Mouse (Mus musculus) megakaryocyte-erythroid progenitor cell, adult 5-6 weeks (primary cell): Measurements from ENCODE around the gene Pygo1. TPM values are rescaled to one million over a fixed set of nuclear protein-coding genes. Genes with fewer than 3 reads are reported as not detected.

ENCODE experiments used
- ATAC-seq: replicated peaks from 2 replicates; pipeline ENCODE4 v1.8.0; 2016; ENCODE audit warnings: mild to moderate bottlenecking, inconsistent platforms; ENCODE audit not compliant: severe bottlenecking, poor library complexity, low FRiP score, low TSS enrichment
- total RNA-seq, 2 experiments: library from RNA; stranded (forward) in 1 of 2; stranded (reverse) in 1 of 2; fragments of 200-1000, 215-1000 nt in 1 of 2; fragments of >200 nt in 1 of 2; fragmentation: Nextera tagmentation in 1 of 2; gene quantifications; 2 replicates each; pipeline ENCODE4 v1.2.3; 2014 to 2017

Gene Pygo1
- total RNA-seq, 2 experiments from 2014 or later: not detected

GRCm38 (mm10) chr9:72985250-72986220 is 60.1 kb downstream of the Pygo1 start, which contains the start of the genes Ccpg1os and Ccpg1:
TSS of gene Ccpg1os (minus strand) at chr9:72985382.
TSS of gene Ccpg1 (plus strand) at chr9:72985429.
- peak; percentile 99 for ATAC-seq

- ATAC-seq: no peak
These were observed 62.3 kb downstream of the Pygo1 start for GRCm38 (mm10) chr9:72987703-72988102.

GRCm38 (mm10) chr9:72988706-72989105 is 63.3 kb downstream of the Pygo1 start:
- no peak for ATAC-seq

GRCm38 (mm10) chr9:72991420-72991819 is 66.0 kb downstream of the Pygo1 start:
- no peak for ATAC-seq

GRCm38 (mm10) chr9:72992576-72992975 is 67.1 kb downstream of the Pygo1 start:
- no peak for ATAC-seq

- no peak for ATAC-seq
These were observed 70.7 kb downstream of the Pygo1 start for GRCm38 (mm10) chr9:72996167-72996566.

- ATAC-seq: no peak
These were observed 71.4 kb downstream of the Pygo1 start for GRCm38 (mm10) chr9:72996806-72997205.

- ATAC-seq: no peak
These were observed 75.0 kb downstream of the Pygo1 start for GRCm38 (mm10) chr9:73000487-73000886.

GRCm38 (mm10) chr9:73001314-73002011 is 76.0 kb downstream of the Pygo1 start:
- no peak for ATAC-seq

Other genes with a start within 250 kb of the Pygo1 start
- not detected in 2 replicates for gene Prtg, start 118.8 kb upstream of the Pygo1 start, total RNA-seq (2014; fragmentation: Nextera tagmentation)
- gene Prtg, start 118.8 kb upstream of the Pygo1 start, total RNA-seq (2017): not detected in 2 replicates
- not detected in 2 replicates for gene Dyx1c1, start 33.1 kb downstream of the Pygo1 start, total RNA-seq (2014; fragmentation: Nextera tagmentation)
- gene Dyx1c1, start 33.1 kb downstream of the Pygo1 start, total RNA-seq (2017): 1.3 TPM in 1 of 2 replicates, not detected in the other
- gene Gm44503, start 33.2 kb downstream of the Pygo1 start, total RNA-seq (2014; fragmentation: Nextera tagmentation): 2.7 TPM in 1 of 2 replicates, not detected in the other
- 1.8 TPM in 1 of 2 replicates, not detected in the other for gene Gm44503, start 33.2 kb downstream of the Pygo1 start, total RNA-seq (2017)
- 9.5 and 9.9 TPM in 2 replicates for gene Ccpg1os, start 59.7 kb downstream of the Pygo1 start, total RNA-seq (2014; fragmentation: Nextera tagmentation)
- 7.6 and 8.1 TPM in 2 replicates for gene Ccpg1os, start 59.7 kb downstream of the Pygo1 start, total RNA-seq (2017)
- gene Ccpg1, start 59.8 kb downstream of the Pygo1 start, total RNA-seq (2014; fragmentation: Nextera tagmentation): 5.6 and 6.8 TPM in 2 replicates
- gene Ccpg1, start 59.8 kb downstream of the Pygo1 start, total RNA-seq (2017): 19.4 and 28.5 TPM in 2 replicates
- 22.7 and 28.2 TPM in 2 replicates for gene Pigb, start 114.7 kb downstream of the Pygo1 start, total RNA-seq (2014; fragmentation: Nextera tagmentation)
- gene Pigb, start 114.7 kb downstream of the Pygo1 start, total RNA-seq (2017): 5.2 and 8.2 TPM in 2 replicates
- gene Rab27a, start 119.2 kb downstream of the Pygo1 start, total RNA-seq (2014; fragmentation: Nextera tagmentation): 7.6 and 11.3 TPM in 2 replicates
- gene Rab27a, start 119.2 kb downstream of the Pygo1 start, total RNA-seq (2017): 9.8 and 17.4 TPM in 2 replicates
- not detected in 2 replicates for gene Khdc3, start 176.2 kb downstream of the Pygo1 start, total RNA-seq (2014; fragmentation: Nextera tagmentation)
- not detected in 2 replicates for gene Khdc3, start 176.2 kb downstream of the Pygo1 start, total RNA-seq (2017)
- gene Gm20509, start 176.8 kb downstream of the Pygo1 start, total RNA-seq (2014; fragmentation: Nextera tagmentation): not detected in 2 replicates
- gene Gm20509, start 176.8 kb downstream of the Pygo1 start, total RNA-seq (2017): not detected in 2 replicates
- 103 and 110 TPM in 2 replicates for gene Rsl24d1, start 187.8 kb downstream of the Pygo1 start, total RNA-seq (2014; fragmentation: Nextera tagmentation)
- 193 and 210 TPM in 2 replicates for gene Rsl24d1, start 187.8 kb downstream of the Pygo1 start, total RNA-seq (2017)